Mouse (Mus musculus): Measurements from ENCODE around the gene Pttg1. TPM values are rescaled to one million over a fixed set of nuclear protein-coding genes. Genes with fewer than 3 reads are reported as not detected.

Gene Pttg1
- polyA plus RNA-seq, 1 experiment from 2014 or later, result 27.0 TPM

DNA sequence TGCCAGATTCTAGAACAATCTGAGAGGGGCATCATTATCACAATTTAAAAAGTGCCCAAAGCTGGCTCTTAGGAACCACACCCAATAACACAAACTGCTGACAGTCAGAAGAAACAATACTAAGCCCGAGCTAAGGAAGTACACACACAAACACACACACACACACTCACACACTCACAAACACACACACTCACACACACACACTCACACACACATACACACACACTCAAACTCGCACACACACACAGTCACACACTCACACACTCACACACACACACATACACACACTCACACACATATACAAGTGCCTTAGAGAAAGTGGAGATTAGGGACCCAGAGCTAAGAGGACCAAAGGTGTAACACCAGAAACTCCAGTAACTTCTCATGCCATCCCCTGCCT, 42.5 kb downstream of the Pttg1 start:
- no peaks in the 10 kb centered on the region for H3K27me3 ChIP-seq (replicated peaks; ENCODE audit: control insufficient read depth, insufficient read depth, low read length)
- H3K36me3 ChIP-seq (ENCODE audit: control insufficient read depth, insufficient read depth), result no peaks in the 10 kb centered on the region
- no peak overlapping the region for H3K4me2 ChIP-seq (ENCODE audit: low read length)
- H3K9me3 ChIP-seq (ENCODE audit: control insufficient read depth, low read length), result no peaks in the 10 kb centered on the region
- H3K9ac ChIP-seq (replicated peaks; ENCODE audit: low read depth, low read length), result no peak overlapping the region
- no peak overlapping the region for H3K4me3 ChIP-seq (replicated peaks; ENCODE audit: low read length)
- peaks cover 14% of the 10 kb centered on the region for H3K4me1 ChIP-seq (replicated peaks; ENCODE audit: control insufficient read depth, insufficient read depth, low read length)
- no peak for ATAC-seq
- H3K27ac ChIP-seq (ENCODE audit: low read length), result no peak overlapping the region
- WGBS, result 87% methylated on average over 2 of the region's 2 CpGs

DNA sequence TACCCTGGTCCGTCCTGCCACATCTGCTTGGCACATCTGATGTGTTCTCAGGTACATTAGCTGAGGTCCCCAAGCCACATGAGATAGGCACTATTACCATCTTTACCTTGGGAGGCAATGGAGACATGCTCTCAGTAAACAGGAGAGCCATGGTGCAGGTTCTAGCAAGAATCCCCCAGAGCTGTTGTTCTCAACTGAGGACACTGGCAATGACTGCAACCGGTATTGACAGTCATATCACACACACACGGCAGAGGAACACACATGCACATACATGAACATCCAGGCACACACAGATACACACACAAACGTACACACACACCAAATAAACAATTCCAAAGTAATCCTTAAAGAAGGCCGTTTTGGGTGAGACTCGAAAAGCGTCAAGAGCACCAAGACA, 45.1 kb downstream of the Pttg1 start:
- Histone ChIP-seq H3K4me1 (replicated peaks; ENCODE audit: control insufficient read depth, insufficient read depth, low read length) (peaks cover 12% of the 10 kb centered on the region), H3K9me3 (ENCODE audit: control insufficient read depth, low read length) (no peaks in the 10 kb centered on the region), H3K9ac (replicated peaks; ENCODE audit: low read depth, low read length) (no peak overlapping the region), H3K4me2 (ENCODE audit: low read length) (no peak overlapping the region), H3K27me3 (replicated peaks; ENCODE audit: control insufficient read depth, insufficient read depth, low read length) (no peaks in the 10 kb centered on the region), H3K27ac (ENCODE audit: low read length) (no peak overlapping the region), H3K4me3 (replicated peaks; ENCODE audit: low read length) (no peak overlapping the region), H3K36me3 (ENCODE audit: control insufficient read depth, insufficient read depth) (no peaks in the 10 kb centered on the region)
- no peak for ATAC-seq
- 89% methylated on average over 7 of the region's 7 CpGs for WGBS

DNA sequence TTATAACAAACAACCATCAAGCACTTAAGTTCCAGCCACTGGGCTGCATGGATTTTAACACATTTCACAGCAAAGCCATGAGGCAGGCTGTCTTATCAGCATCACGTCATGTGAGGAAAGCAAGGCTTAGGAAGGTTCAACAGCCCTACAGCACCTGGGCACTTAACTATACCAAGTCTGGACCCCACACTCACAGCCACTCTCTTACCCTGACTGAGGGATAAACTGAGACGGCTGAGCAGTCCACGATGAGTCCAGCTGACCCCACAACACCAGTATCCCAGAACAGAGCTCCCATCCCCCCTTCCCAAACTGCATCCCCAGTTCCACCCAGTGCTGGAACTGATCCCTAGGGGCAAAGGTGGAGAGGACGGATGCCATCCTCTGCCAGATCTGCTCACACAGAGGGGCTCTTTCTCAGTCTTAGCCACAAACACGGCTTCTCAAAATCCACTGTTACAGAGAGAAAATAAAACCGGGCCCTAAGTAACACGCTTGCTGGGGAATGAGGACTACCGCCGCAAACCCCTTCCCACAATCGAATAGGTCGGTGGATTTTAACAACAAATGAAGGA, 46.1 kb downstream of the Pttg1 start:
- Histone ChIP-seq H3K27me3 (replicated peaks; ENCODE audit: control insufficient read depth, insufficient read depth, low read length) (no peaks in the 10 kb centered on the region), H3K4me2 (ENCODE audit: low read length) (no peak overlapping the region), H3K4me1 (replicated peaks; ENCODE audit: control insufficient read depth, insufficient read depth, low read length) (peaks cover 4% of the 10 kb centered on the region), H3K36me3 (ENCODE audit: control insufficient read depth, insufficient read depth) (no peaks in the 10 kb centered on the region), H3K4me3 (replicated peaks; ENCODE audit: low read length) (no peak overlapping the region), H3K9ac (replicated peaks; ENCODE audit: low read depth, low read length) (no peak overlapping the region), H3K27ac (ENCODE audit: low read length) (no peak overlapping the region), H3K9me3 (ENCODE audit: control insufficient read depth, low read length) (no peaks in the 10 kb centered on the region)
- WGBS, result 82% methylated on average over 11 of the region's 11 CpGs
- no peak for ATAC-seq

DNA sequence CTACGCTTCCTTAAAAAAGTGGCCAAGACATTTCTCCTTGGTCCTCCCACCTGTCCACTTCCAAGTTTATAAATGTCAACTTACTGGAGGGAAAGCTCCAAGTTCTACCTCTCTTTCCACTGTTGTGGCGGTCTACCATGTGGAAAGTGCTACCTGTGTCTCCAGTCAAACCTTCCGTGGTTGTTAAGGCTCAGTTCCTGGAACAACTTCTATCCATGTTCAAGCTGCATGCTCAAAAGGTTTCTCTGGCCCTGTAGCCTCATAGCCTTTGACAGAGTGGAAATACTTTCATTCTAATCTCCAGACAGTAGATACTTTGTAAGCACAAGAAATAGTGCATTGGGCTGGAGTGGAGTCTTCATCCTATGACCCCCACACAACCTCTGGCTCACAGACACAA, 46.6 kb downstream of the Pttg1 start:
- Histone ChIP-seq H3K4me1 (replicated peaks; ENCODE audit: control insufficient read depth, insufficient read depth, low read length) (no peaks in the 10 kb centered on the region), H3K4me2 (ENCODE audit: low read length) (no peak overlapping the region), H3K27ac (ENCODE audit: low read length) (no peak overlapping the region), H3K27me3 (replicated peaks; ENCODE audit: control insufficient read depth, insufficient read depth, low read length) (no peaks in the 10 kb centered on the region), H3K36me3 (ENCODE audit: control insufficient read depth, insufficient read depth) (no peaks in the 10 kb centered on the region), H3K9ac (replicated peaks; ENCODE audit: low read depth, low read length) (no peak overlapping the region), H3K4me3 (replicated peaks; ENCODE audit: low read length) (no peak overlapping the region), H3K9me3 (ENCODE audit: control insufficient read depth, low read length) (no peaks in the 10 kb centered on the region)
- 91% methylated on average over 3 of the region's 3 CpGs for WGBS
- no peak for ATAC-seq

DNA sequence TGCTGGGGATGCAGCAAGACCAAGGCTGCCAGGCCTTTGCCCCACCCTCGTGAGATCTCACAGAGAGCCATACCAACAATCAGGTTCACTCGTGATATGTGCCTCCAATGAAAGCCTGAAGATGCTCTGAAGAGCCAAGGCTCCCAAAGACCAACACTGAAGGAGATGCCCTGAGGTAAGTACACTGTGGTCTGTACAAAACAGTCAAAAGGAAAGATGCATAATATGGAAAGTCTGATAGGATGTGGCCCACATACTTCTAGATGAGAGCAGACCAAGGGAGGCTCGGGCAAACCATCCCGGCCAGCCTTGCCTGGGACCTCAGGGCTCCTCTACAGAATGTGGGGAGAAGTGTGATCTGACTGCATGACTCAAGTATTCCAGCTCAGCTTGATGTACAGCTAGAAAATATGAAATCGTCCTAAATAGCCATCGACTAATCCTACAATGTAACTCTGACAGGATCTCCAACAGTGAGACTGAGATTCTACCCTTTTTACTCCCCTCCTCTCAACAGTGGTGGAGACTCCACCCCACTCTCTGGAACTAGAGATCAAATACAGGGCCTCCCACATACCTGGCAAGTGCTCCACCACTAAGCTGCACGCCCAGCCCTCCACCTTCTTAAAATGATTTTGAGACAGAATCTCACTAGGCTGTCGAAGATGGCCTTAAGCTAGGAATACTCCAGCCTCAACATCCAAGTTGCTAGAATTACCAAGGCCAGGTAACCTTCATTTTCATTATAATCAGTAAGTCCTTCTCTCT, 48.8 kb downstream of the Pttg1 start:
- no peak overlapping the region for H3K4me2 ChIP-seq (ENCODE audit: low read length)
- no peak overlapping the region for H3K4me3 ChIP-seq (replicated peaks; ENCODE audit: low read length)
- H3K27me3 ChIP-seq (replicated peaks; ENCODE audit: control insufficient read depth, insufficient read depth, low read length), result no peaks in the 10 kb centered on the region
- no peak overlapping the region for H3K9ac ChIP-seq (replicated peaks; ENCODE audit: low read depth, low read length)
- no peak for ATAC-seq
- H3K27ac ChIP-seq (ENCODE audit: low read length), result no peak overlapping the region
- H3K36me3 ChIP-seq (ENCODE audit: control insufficient read depth, insufficient read depth), result no peaks in the 10 kb centered on the region
- 92% methylated on average over 8 of the region's 8 CpGs for WGBS
- H3K9me3 ChIP-seq (ENCODE audit: control insufficient read depth, low read length), result no peaks in the 10 kb centered on the region
- no peaks in the 10 kb centered on the region for H3K4me1 ChIP-seq (replicated peaks; ENCODE audit: control insufficient read depth, insufficient read depth, low read length)

DNA sequence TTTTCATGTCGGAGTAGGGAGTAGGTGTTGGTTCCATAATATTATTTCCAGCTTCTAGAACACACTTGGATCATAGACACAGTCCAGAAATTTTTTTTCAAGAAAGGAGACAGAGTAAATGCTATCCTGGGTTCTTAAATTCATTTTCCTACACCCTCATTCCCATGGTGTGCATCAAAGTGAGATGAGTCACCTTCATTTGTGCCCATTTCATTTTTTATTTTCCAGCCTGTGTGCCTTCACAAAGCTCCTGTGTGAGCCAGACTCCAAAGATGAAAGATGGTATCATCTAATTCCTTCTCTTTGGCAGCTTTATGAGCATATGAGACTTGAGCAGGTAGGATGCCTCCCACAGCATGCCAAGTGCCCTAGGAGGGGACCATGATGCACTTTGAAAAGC, 49.5 kb downstream of the Pttg1 start:
- no peak overlapping the region for H3K9ac ChIP-seq (replicated peaks; ENCODE audit: low read depth, low read length)
- H3K27me3 ChIP-seq (replicated peaks; ENCODE audit: control insufficient read depth, insufficient read depth, low read length), result no peaks in the 10 kb centered on the region
- H3K27ac ChIP-seq (ENCODE audit: low read length), result no peak overlapping the region
- H3K36me3 ChIP-seq (ENCODE audit: control insufficient read depth, insufficient read depth), result no peaks in the 10 kb centered on the region
- ATAC-seq, result no peak
- no peaks in the 10 kb centered on the region for H3K9me3 ChIP-seq (ENCODE audit: control insufficient read depth, low read length)
- H3K4me2 ChIP-seq (ENCODE audit: low read length), result no peak overlapping the region
- no peak overlapping the region for H3K4me3 ChIP-seq (replicated peaks; ENCODE audit: low read length)
- no peaks in the 10 kb centered on the region for H3K4me1 ChIP-seq (replicated peaks; ENCODE audit: control insufficient read depth, insufficient read depth, low read length)
- WGBS, result 92% methylated on average over 1 of the region's 1 CpGs

DNA sequence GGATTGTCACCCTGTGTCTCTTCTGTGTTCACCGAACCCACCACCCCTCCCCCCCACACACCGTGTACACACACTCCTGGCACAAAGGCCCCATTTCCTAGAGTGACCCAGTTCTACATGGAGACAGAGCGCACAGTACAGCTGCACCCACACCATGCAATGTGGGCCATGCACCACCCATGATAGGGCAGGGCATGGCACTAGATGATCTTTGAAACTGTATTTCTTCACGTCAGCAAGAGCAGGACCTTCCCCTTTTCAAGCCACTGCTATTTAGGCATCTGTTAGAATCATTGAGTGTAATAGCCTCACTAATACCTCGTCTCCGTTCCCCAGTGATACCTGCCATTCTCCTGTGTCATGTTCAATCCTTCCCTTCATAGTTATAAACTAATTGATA, 51.1 kb downstream of the Pttg1 start:
- Histone ChIP-seq H3K4me3 (replicated peaks; ENCODE audit: low read length) (no peak overlapping the region), H3K9me3 (ENCODE audit: control insufficient read depth, low read length) (no peaks in the 10 kb centered on the region), H3K27me3 (replicated peaks; ENCODE audit: control insufficient read depth, insufficient read depth, low read length) (no peaks in the 10 kb centered on the region), H3K36me3 (ENCODE audit: control insufficient read depth, insufficient read depth) (no peaks in the 10 kb centered on the region), H3K9ac (replicated peaks; ENCODE audit: low read depth, low read length) (no peak overlapping the region), H3K4me1 (replicated peaks; ENCODE audit: control insufficient read depth, insufficient read depth, low read length) (no peaks in the 10 kb centered on the region), H3K27ac (ENCODE audit: low read length) (no peak overlapping the region), H3K4me2 (ENCODE audit: low read length) (no peak overlapping the region)
- ATAC-seq, result no peak
- 89% methylated on average over 6 of the region's 6 CpGs for WGBS

DNA sequence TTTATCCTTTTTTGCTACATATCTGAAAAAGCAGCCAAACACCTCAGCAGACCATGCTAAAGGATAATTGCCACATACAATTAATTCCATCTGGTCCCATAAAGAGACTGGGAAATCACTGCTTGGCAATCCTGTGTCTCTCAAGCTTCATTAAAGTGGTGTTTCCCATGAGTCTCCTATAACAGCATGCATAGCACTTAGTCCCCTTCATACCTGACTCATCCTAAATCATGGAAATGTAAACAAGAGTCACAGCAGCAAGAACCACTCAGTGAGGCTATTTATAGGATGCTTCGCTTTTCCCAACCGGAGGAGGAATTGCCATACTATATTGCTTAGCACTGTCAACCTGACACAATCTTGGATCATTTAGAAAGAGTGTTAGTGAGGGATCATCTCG, 52.7 kb downstream of the Pttg1 start:
- Histone ChIP-seq H3K36me3 (ENCODE audit: control insufficient read depth, insufficient read depth) (no peaks in the 10 kb centered on the region), H3K9me3 (ENCODE audit: control insufficient read depth, low read length) (no peaks in the 10 kb centered on the region), H3K9ac (replicated peaks; ENCODE audit: low read depth, low read length) (no peak overlapping the region), H3K4me1 (replicated peaks; ENCODE audit: control insufficient read depth, insufficient read depth, low read length) (no peaks in the 10 kb centered on the region), H3K27me3 (replicated peaks; ENCODE audit: control insufficient read depth, insufficient read depth, low read length) (no peaks in the 10 kb centered on the region), H3K4me2 (ENCODE audit: low read length) (no peak overlapping the region), H3K27ac (ENCODE audit: low read length) (no peak overlapping the region), H3K4me3 (replicated peaks; ENCODE audit: low read length) (no peak overlapping the region)
- ATAC-seq, result no peak
- 93% methylated on average over 3 of the region's 3 CpGs for WGBS

DNA sequence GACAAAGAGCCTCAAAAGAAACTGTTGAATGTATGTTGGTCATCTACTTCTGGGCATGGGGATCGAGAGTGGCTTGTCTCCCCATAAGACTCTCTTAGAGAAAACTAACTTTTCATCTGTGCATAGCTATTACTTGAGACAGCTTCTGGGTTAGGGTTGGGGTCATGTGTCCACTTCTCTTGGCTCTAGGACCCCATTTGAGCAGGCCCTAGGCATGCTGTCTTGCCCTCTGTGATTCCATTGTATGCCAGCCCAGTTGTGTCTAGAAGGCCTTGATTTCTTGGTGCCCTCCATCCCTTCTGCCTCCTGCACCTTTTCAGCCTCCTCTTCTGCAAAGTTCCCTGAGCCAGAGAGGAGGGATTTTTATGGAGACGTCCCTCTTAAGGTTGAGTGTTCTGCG, 54.2 kb downstream of the Pttg1 start:
- H3K27me3 ChIP-seq (replicated peaks; ENCODE audit: control insufficient read depth, insufficient read depth, low read length), result no peaks in the 10 kb centered on the region
- H3K27ac ChIP-seq (ENCODE audit: low read length), result no peak overlapping the region
- no peaks in the 10 kb centered on the region for H3K9me3 ChIP-seq (ENCODE audit: control insufficient read depth, low read length)
- no peak overlapping the region for H3K9ac ChIP-seq (replicated peaks; ENCODE audit: low read depth, low read length)
- H3K4me3 ChIP-seq (replicated peaks; ENCODE audit: low read length), result no peak overlapping the region
- WGBS, result 94% methylated on average over 3 of the region's 3 CpGs
- no peak for ATAC-seq
- no peaks in the 10 kb centered on the region for H3K4me1 ChIP-seq (replicated peaks; ENCODE audit: control insufficient read depth, insufficient read depth, low read length)
- no peak overlapping the region for H3K4me2 ChIP-seq (ENCODE audit: low read length)
- H3K36me3 ChIP-seq (ENCODE audit: control insufficient read depth, insufficient read depth), result no peaks in the 10 kb centered on the region
